Mouse (Mus musculus): ENCODE results near the gene Rhox11. TPM values are rescaled to one million over a fixed set of nuclear protein-coding genes. Genes with fewer than 3 reads are reported as not detected.

Gene Rhox11
- polyA plus RNA-seq, 1 experiment from 2014 or later, result not detected

Other genes with a start within 250 kb of the Rhox11 start
- gene Rhox8, start 206.2 kb downstream of the Rhox11 start, polyA plus RNA-seq (2015; fragmentation: Nextera tagmentation; extraction: Ambion mirVana), result not detected in 2 replicates
- gene Rhox7b, start 187.9 kb downstream of the Rhox11 start, polyA plus RNA-seq (2015; fragmentation: Nextera tagmentation; extraction: Ambion mirVana), result not detected in 2 replicates
- gene Rhox9, start 183.4 kb downstream of the Rhox11 start, polyA plus RNA-seq (2015; fragmentation: Nextera tagmentation; extraction: Ambion mirVana), result not detected in 2 replicates
- gene Btg1-ps1, start 66.3 kb downstream of the Rhox11 start, polyA plus RNA-seq (2015; fragmentation: Nextera tagmentation; extraction: Ambion mirVana), result not detected in 2 replicates
- not detected in 2 replicates for gene Btg1-ps2, start 42.0 kb downstream of the Rhox11 start, polyA plus RNA-seq (2015; fragmentation: Nextera tagmentation; extraction: Ambion mirVana)
- gene Rhox10, start 18.7 kb downstream of the Rhox11 start, polyA plus RNA-seq (2015; fragmentation: Nextera tagmentation; extraction: Ambion mirVana), result not detected in 2 replicates
- not detected in 2 replicates for gene Rhox12, start 25.8 kb upstream of the Rhox11 start, polyA plus RNA-seq (2015; fragmentation: Nextera tagmentation; extraction: Ambion mirVana)
- not detected in 2 replicates for gene Rhox13, start 36.1 kb upstream of the Rhox11 start, polyA plus RNA-seq (2015; fragmentation: Nextera tagmentation; extraction: Ambion mirVana)
- gene Zbtb33, start 104.7 kb upstream of the Rhox11 start, polyA plus RNA-seq (2015; fragmentation: Nextera tagmentation; extraction: Ambion mirVana), result 2.7 and 3.1 TPM in 2 replicates
- gene Tmem255a, start 167.3 kb upstream of the Rhox11 start, polyA plus RNA-seq (2015; fragmentation: Nextera tagmentation; extraction: Ambion mirVana), result 27.1 and 27.9 TPM in 2 replicates
- 0.07 and 0.21 TPM in 2 replicates for gene Atp1b4, start 231.0 kb upstream of the Rhox11 start, polyA plus RNA-seq (2015; fragmentation: Nextera tagmentation; extraction: Ambion mirVana)